Mouse (Mus musculus) cerebellum, adult 11 months (tissue): Measurements from ENCODE around the gene Ulk2.
A peak's percentile ranks its signal among the peaks of the same experiment; 100 is the strongest.
"Not testable (repeated sequence)": the region's sequence is repeated elsewhere in the genome, so short reads cannot be mapped to it uniquely, and the experiment has no call there.

Experiments
- DNase-seq: peaks from one replicate; pipeline ENCODE4 v3.0.0; 2022

The Ulk2 gene

GRCm38 (mm10) chr11:61854988-61855411, at the start of gene Ulk2:
Gene Ulk2 (minus strand): TSS chr11:61855073.
- DNase-seq = peak; percentile 88

GRCm38 (mm10) chr11:61882183-61882582, 27.3 kb upstream of the Ulk2 start:
- no peak for DNase-seq

GRCm38 (mm10) chr11:61879921-61880320, 25.0 kb upstream of the Ulk2 start:
- no peak for DNase-seq

GRCm38 (mm10) chr11:61871881-61872280, 17.0 kb upstream of the Ulk2 start:
- DNase-seq = no peak

- DNase-seq = no peak
Observed at GRCm38 (mm10) chr11:61866856-61867255, 12.0 kb upstream of the Ulk2 start.

GRCm38 (mm10) chr11:61861781-61862547, 7.1 kb upstream of the Ulk2 start:
- no peak for DNase-seq

- no peak for DNase-seq
Observed at GRCm38 (mm10) chr11:61859316-61859715, 4.4 kb upstream of the Ulk2 start.

- no peak for DNase-seq
Observed at GRCm38 (mm10) chr11:61855539-61855938, 666 bp upstream of the Ulk2 start.

- peak; percentile 83 for DNase-seq
Observed at GRCm38 (mm10) chr11:61854211-61854987, 474 bp downstream of the Ulk2 start.

GRCm38 (mm10) chr11:61853659-61854058, 1.2 kb downstream of the Ulk2 start:
- DNase-seq = no peak

- DNase-seq = no peak
Observed at GRCm38 (mm10) chr11:61852916-61853315, 2.0 kb downstream of the Ulk2 start.

- no peak for DNase-seq
Observed at GRCm38 (mm10) chr11:61851195-61851594, 3.7 kb downstream of the Ulk2 start.

GRCm38 (mm10) chr11:61840663-61841062, 14.2 kb downstream of the Ulk2 start:
- not testable (repeated sequence) for DNase-seq

GRCm38 (mm10) chr11:61839940-61840339, 14.9 kb downstream of the Ulk2 start:
- DNase-seq = no peak

GRCm38 (mm10) chr11:61839182-61839581, 15.7 kb downstream of the Ulk2 start:
- no peak for DNase-seq

- DNase-seq = no peak
Observed at GRCm38 (mm10) chr11:61809793-61810192, 45.1 kb downstream of the Ulk2 start.

- DNase-seq = no peak
Observed at GRCm38 (mm10) chr11:61808551-61809117, 46.2 kb downstream of the Ulk2 start.

GRCm38 (mm10) chr11:61793441-61793840, 61.4 kb downstream of the Ulk2 start:
- DNase-seq = no peak

- DNase-seq = no peak
Observed at GRCm38 (mm10) chr11:61788550-61788949, 66.3 kb downstream of the Ulk2 start.

- not testable (repeated sequence) for DNase-seq
Observed at GRCm38 (mm10) chr11:61782526-61782925, 72.3 kb downstream of the Ulk2 start.

- DNase-seq = no peak
Observed at GRCm38 (mm10) chr11:61774551-61775149, 80.2 kb downstream of the Ulk2 start.

GRCm38 (mm10) chr11:61761584-61762407, 93.1 kb downstream of the Ulk2 start, which contains the start of gene Prpsap2:
Gene Prpsap2 (minus strand): TSS chr11:61762088.
- peak; percentile 99 for DNase-seq
